Mouse (Mus musculus) liver, adult 2 months (tissue): Measurements from ENCODE around the gene Cd180.

Source experiments
- CTCF ChIP-seq: fragments of 200-500 bp; IDR thresholded peaks from 2 replicates; pipeline ENCODE4 v1.5.1; 2011; ENCODE audit warnings: low read depth, low read length, control low read depth
- POLR2A ChIP-seq: fragments of 200-500 bp; IDR thresholded peaks from 2 replicates; pipeline ENCODE4 v1.6.1; 2011; ENCODE audit warnings: low read length, control low read depth; ENCODE audit not compliant: insufficient read depth; ENCODE audit errors: extremely low read depth

DNA sequence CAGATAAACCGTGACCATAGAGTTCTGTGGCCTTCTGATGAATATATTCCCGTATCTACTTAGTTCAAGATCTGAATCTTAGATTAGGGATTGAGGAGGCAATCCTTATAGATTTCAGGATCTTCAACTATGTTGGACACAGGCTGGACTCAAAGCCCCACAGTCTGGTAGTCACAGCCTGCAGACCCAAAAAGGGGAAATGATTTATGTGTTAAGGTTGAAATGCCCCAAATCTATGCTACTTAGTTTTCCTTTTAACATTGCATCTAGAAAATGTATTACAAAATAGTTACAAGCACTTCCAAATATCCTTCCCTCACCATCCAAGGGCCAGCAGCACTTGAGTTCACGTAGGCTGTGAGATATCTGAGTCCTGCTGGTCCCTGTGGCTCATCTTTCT is 7.4 kb downstream of the Cd180 start:
- no peak for TF ChIP-seq POLR2A
- no peak for TF ChIP-seq CTCF
